Mouse (Mus musculus) brain, embryonic 14.5 days (tissue): ENCODE measurements at regions not wholly inside any gene's neighbourhood (a gene's known extent, or its start where the extent isn't known, plus 50 kb on each side); places are given as distances from the start of the nearest gene placed in this dataset.

Experiments used
- CTCF ChIP-seq: fragments of 200-500 bp; IDR thresholded peaks from 2 replicates; pipeline ENCODE4 v1.5.1; 2012; ENCODE audit warnings: inconsistent platforms, mild to moderate bottlenecking, moderate library complexity, borderline replicate concordance; ENCODE audit not compliant: insufficient read depth, insufficient read length; ENCODE audit errors: extremely low read depth
- POLR2A ChIP-seq: fragments of 200-500 bp; IDR thresholded peaks from 2 replicates; pipeline ENCODE4 v1.6.1; 2012; ENCODE audit warnings: mild to moderate bottlenecking, inconsistent platforms, borderline replicate concordance; ENCODE audit not compliant: poor library complexity, insufficient read depth, insufficient read length, severe bottlenecking; ENCODE audit errors: extremely low read depth

DNA sequence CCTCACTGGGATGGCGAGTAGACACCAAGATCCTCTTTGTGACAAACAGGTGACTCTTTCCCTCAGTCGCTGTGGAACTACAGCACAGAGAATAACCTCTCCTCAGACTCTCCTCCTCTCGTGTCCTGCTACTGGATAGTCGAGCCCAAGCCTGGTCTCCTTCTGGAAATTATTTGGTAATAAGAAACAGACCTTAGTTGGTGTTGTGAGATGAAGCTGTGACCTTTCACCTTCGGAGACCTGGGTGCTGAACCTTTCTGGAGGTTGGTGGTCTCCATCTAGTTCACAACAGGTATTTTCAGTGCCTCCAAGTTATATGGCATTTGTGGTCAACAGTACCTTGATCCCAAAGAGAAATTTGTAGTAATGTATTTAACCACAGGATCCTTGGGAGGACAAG is 365.1 kb downstream of the Fbxo8 start:
- TF ChIP-seq CTCF (no peak), POLR2A (no peak)
